Mouse (Mus musculus) E14TG2a.4 (cell line): Measurements from ENCODE around the gene Ccser1.
A peak's percentile ranks its signal among the peaks of the same experiment; 100 is the strongest.

Experiments
- CTCF ChIP-seq: conservative IDR thresholded peaks from 2 replicates; pipeline ENCODE4 v1.5.1; 2014; ENCODE audit warnings: low read length
- NANOG ChIP-seq: IDR thresholded peaks from 2 replicates; pipeline ENCODE4 v1.6.1; 2014; ENCODE audit warnings: borderline replicate concordance, low read length, mixed read lengths

DNA sequence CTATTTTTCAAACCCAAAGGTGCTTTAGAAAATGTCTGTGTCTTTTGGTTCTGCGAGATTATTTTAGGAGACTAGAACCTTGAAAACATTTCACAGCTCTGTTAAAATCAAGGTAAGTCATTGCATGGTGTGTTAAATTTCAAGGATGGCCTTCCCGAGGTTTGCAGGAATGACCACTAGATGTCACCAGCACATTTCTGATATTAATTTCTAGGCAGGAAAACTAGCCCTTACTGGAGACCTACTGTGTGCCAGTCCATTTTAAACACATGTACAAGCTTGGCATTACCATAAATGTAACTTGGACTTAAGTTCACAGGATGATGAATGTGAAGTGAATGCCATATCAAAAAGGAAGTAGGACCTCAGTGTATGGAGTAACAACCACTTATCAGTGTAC, 798.3 kb downstream of the Ccser1 start:
- TF ChIP-seq CTCF (peak; percentile 54), NANOG (no peak)
